Comparison of ENCODE assay signal across 13 mouse cellular contexts in the genomic region with DNA sequence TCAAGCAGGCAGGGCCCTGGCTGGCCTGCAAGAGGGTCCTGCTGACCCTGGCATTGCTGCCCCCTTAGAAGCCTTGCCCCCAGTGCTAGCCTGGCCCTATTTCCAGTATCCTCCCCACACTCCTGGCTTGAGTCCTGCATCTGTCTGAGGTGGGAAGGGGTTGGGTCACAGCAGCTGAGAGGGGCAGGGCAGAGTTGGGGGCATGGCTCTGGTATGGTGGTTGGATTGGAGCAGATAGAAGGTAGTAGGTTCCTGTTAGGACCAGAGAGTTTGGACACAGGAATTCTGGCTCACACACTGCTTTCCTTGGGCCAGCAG. TPM values are rescaled to one million over a fixed set of nuclear protein-coding genes. Genes with fewer than 3 reads are reported as not detected.
DNase-seq lines count a peak whose midpoint lies in the region; ATAC-seq and TF ChIP-seq lines count a peak whose summit lies in the region.
"Had no signal": no experiment of that assay in that cellular context is flagged by ENCODE, and none has a peak within 500 bp of the region (broad histone marks: within the 10 kb centered on the region; RNA-seq: fewer than 3 reads in every experiment).

No protein-coding gene starts in this region.

- no peaks in the 10 kb centered on the region for H3K27me3 ChIP-seq in forebrain, embryonic 12.5 days
- H3K27me3 ChIP-seq in hindbrain, embryonic 12.5 days = no peaks in the 10 kb centered on the region
- H3K27me3 ChIP-seq in midbrain, embryonic 16.5 days (ENCODE audit: control insufficient read depth, insufficient read depth, low read depth, low read length) = no peaks in the 10 kb centered on the region
- H3K27me3 ChIP-seq: stomach, embryonic 15.5 days had no signal

- no peaks in the 10 kb centered on the region for H3K36me3 ChIP-seq in forebrain, embryonic 12.5 days (replicated peaks)
- no peaks in the 10 kb centered on the region for H3K36me3 ChIP-seq in hindbrain, embryonic 12.5 days
- H3K36me3 ChIP-seq in midbrain, embryonic 16.5 days (ENCODE audit: control insufficient read depth, insufficient read depth, low read length) = no peaks in the 10 kb centered on the region
- H3K36me3 ChIP-seq: stomach, embryonic 15.5 days had no signal

- H3K9ac ChIP-seq in forebrain, embryonic 12.5 days = peak overlapping the region; percentile 42; the same call in 1 of the 2 replicates
- no peak overlapping the region for H3K9ac ChIP-seq in hindbrain, embryonic 12.5 days
- H3K9ac ChIP-seq in midbrain, embryonic 16.5 days (ENCODE audit: low read depth, low read length) = no peak overlapping the region
- H3K9ac ChIP-seq: liver, embryonic 14.5 days; stomach, embryonic 15.5 days had no signal

- no peak overlapping the region for H3K4me3 ChIP-seq in layer of hippocampus, adult 2 months
- no peak overlapping the region for H3K4me3 ChIP-seq in forebrain, embryonic 12.5 days (replicated peaks)
- no peak overlapping the region for H3K4me3 ChIP-seq in hindbrain, embryonic 12.5 days
- H3K4me3 ChIP-seq in midbrain, embryonic 16.5 days (ENCODE audit: low read depth, low read length) = no peak overlapping the region
- no peak overlapping the region for H3K4me3 ChIP-seq in left cerebral cortex, adult 2 months
- H3K4me3 ChIP-seq: stomach, embryonic 15.5 days had no signal

- no peak for DNase-seq in layer of hippocampus, adult 2 months (ENCODE audit: low spot score in 2 of 2)
- no peak for DNase-seq in layer of hippocampus, adult 9-10 months (ENCODE audit: low spot score)
- no peak for DNase-seq in testis, postnatal 10 days (ENCODE audit: low spot score)
- DNase-seq in left cerebral cortex, adult 2 months (ENCODE audit: extremely low spot score in 1 of 2, low spot score in 2 of 2) = no peak
- no peak for DNase-seq in kidney, postnatal 10 days
- DNase-seq: gastrocnemius, postnatal 36 days; kidney, adult 8-10 months had no signal

- TF ChIP-seq CTCF in layer of hippocampus, adult 2 months (conservative IDR thresholded peaks at IDR 0.05) = no peak
- TF ChIP-seq CTCF in left cerebral cortex, adult 2 months (IDR thresholded peaks at IDR 0.05) = no peak

- peak; percentile 24; the same call in 1 of the 2 replicates for ATAC-seq in forebrain, embryonic 12.5 days (ENCODE audit: low FRiP score)
- ATAC-seq in hindbrain, embryonic 12.5 days (ENCODE audit: low FRiP score) = no peak; the same call in 1 of the 2 replicates
- ATAC-seq in midbrain, embryonic 16.5 days = peak; percentile 40

- H3K4me1 ChIP-seq in forebrain, embryonic 12.5 days = peaks cover 39% of the 10 kb centered on the region
- peaks cover 28% of the 10 kb centered on the region for H3K4me1 ChIP-seq in hindbrain, embryonic 12.5 days
- H3K4me1 ChIP-seq in midbrain, embryonic 16.5 days (ENCODE audit: control insufficient read depth, insufficient read depth, low read length) = peaks cover 42% of the 10 kb centered on the region

- peak overlapping the region; percentile 94 for H3K27ac ChIP-seq in layer of hippocampus, adult 2 months
- H3K27ac ChIP-seq in forebrain, embryonic 12.5 days = peak overlapping the region; percentile 88
- H3K27ac ChIP-seq in hindbrain, embryonic 12.5 days = 0 out of 2 replicates have a peak overlapping the region, but pooled peaks have one; percentile 44
- H3K27ac ChIP-seq in midbrain, embryonic 16.5 days (ENCODE audit: low read length) = peak overlapping the region; percentile 93
- no peak overlapping the region for H3K27ac ChIP-seq in left cerebral cortex, adult 2 months
- H3K27ac ChIP-seq: liver, embryonic 14.5 days; stomach, embryonic 15.5 days had no signal

- no peak overlapping the region for H3K4me2 ChIP-seq in forebrain, embryonic 12.5 days
- no peak overlapping the region for H3K4me2 ChIP-seq in hindbrain, embryonic 12.5 days (replicated peaks)
- H3K4me2 ChIP-seq in midbrain, embryonic 16.5 days (ENCODE audit: low read length) = no peak overlapping the region
- H3K4me2 ChIP-seq: stomach, embryonic 15.5 days had no signal

- H3K9me3 ChIP-seq in forebrain, embryonic 12.5 days = no peaks in the 10 kb centered on the region
- H3K9me3 ChIP-seq in hindbrain, embryonic 12.5 days (replicated peaks) = no peaks in the 10 kb centered on the region
- H3K9me3 ChIP-seq in midbrain, embryonic 16.5 days (replicated peaks; ENCODE audit: control insufficient read depth, low read length, poor library complexity, severe bottlenecking) = no peaks in the 10 kb centered on the region
- H3K9me3 ChIP-seq: stomach, embryonic 15.5 days had no signal

- intact Hi-C loops in left cerebral cortex, adult 2 months (cut with DNase I) = no loop called here

RNA-seq across cellular contexts. Expression of a gene that starts 0.4 kb away (rescaled TPM):
- total RNA-seq in layer of hippocampus, adult 2 months (2021) = 1 to 10 TPM; 8.3 TPM
- polyA plus RNA-seq in forebrain, embryonic 12.5 days (2016; fragmentation: Nextera tagmentation; extraction: Ambion mirVana) = 3.6 and 4.2 TPM in 2 replicates
- 4.9 and 9.1 TPM in 2 replicates for polyA plus RNA-seq in hindbrain, embryonic 12.5 days (2016; fragmentation: Nextera tagmentation; extraction: Ambion mirVana)
- 7.7 and 8.9 TPM in 2 replicates for polyA plus RNA-seq in midbrain, embryonic 16.5 days (2015; fragmentation: Nextera tagmentation; extraction: Ambion mirVana)
- 10 to 100 TPM; 22.1 to 24.2 TPM for total RNA-seq in left cerebral cortex, adult 2 months (2021)

RNA-seq across cellular contexts. Expression of a gene that starts 18.1 kb away (rescaled TPM):
- total RNA-seq in layer of hippocampus, adult 2 months (2021) = not detected
- not detected in 2 replicates for polyA plus RNA-seq in forebrain, embryonic 12.5 days (2016; fragmentation: Nextera tagmentation; extraction: Ambion mirVana)
- polyA plus RNA-seq in hindbrain, embryonic 12.5 days (2016; fragmentation: Nextera tagmentation; extraction: Ambion mirVana) = not detected in 2 replicates
- polyA plus RNA-seq in midbrain, embryonic 16.5 days (2015; fragmentation: Nextera tagmentation; extraction: Ambion mirVana) = not detected in 2 replicates
- total RNA-seq in left cerebral cortex, adult 2 months (2021) = not detected
- total RNA-seq: gastrocnemius, postnatal 36 days; left cerebral cortex, adult 18-20 months had no signal
- polyA plus RNA-seq: liver, embryonic 14.5 days; stomach, embryonic 15.5 days had no signal

RNA-seq across cellular contexts. Expression of a gene that starts 20.4 kb away (rescaled TPM):
- total RNA-seq in layer of hippocampus, adult 2 months (2021) = 10 to 100 TPM; 30.3 to 34.9 TPM
- polyA plus RNA-seq in forebrain, embryonic 12.5 days (2016; fragmentation: Nextera tagmentation; extraction: Ambion mirVana) = 71.7 and 73.3 TPM in 2 replicates
- 63.2 and 63.4 TPM in 2 replicates for polyA plus RNA-seq in hindbrain, embryonic 12.5 days (2016; fragmentation: Nextera tagmentation; extraction: Ambion mirVana)
- polyA plus RNA-seq in midbrain, embryonic 16.5 days (2015; fragmentation: Nextera tagmentation; extraction: Ambion mirVana) = 44.8 and 48.7 TPM in 2 replicates
- total RNA-seq in left cerebral cortex, adult 2 months (2021) = 10 to 100 TPM; 26.7 to 30.7 TPM

RNA-seq across cellular contexts. Expression of a gene that starts 28.1 kb away (rescaled TPM):
- total RNA-seq in layer of hippocampus, adult 2 months (2021) = 1 to 10 TPM; 2.5 to 3.0 TPM
- polyA plus RNA-seq in forebrain, embryonic 12.5 days (2016; fragmentation: Nextera tagmentation; extraction: Ambion mirVana) = 1.5 and 1.8 TPM in 2 replicates
- polyA plus RNA-seq in hindbrain, embryonic 12.5 days (2016; fragmentation: Nextera tagmentation; extraction: Ambion mirVana) = 0.81 and 1.4 TPM in 2 replicates
- polyA plus RNA-seq in midbrain, embryonic 16.5 days (2015; fragmentation: Nextera tagmentation; extraction: Ambion mirVana) = 1.3 and 2.9 TPM in 2 replicates
- total RNA-seq in left cerebral cortex, adult 2 months (2021) = 10 to 100 TPM in 1 of 2 experiments, 1 to 10 TPM in 1; 6.0 to 10.9 TPM

RNA-seq across cellular contexts. Expression of a gene that starts 58.8 kb away (rescaled TPM):
- 10 to 100 TPM; 66.9 to 78.4 TPM for total RNA-seq in layer of hippocampus, adult 2 months (2021)
- 1.4 and 2.0 TPM in 2 replicates for polyA plus RNA-seq in forebrain, embryonic 12.5 days (2016; fragmentation: Nextera tagmentation; extraction: Ambion mirVana)
- polyA plus RNA-seq in hindbrain, embryonic 12.5 days (2016; fragmentation: Nextera tagmentation; extraction: Ambion mirVana) = 5.2 and 6.3 TPM in 2 replicates
- 9.5 and 14.8 TPM in 2 replicates for polyA plus RNA-seq in midbrain, embryonic 16.5 days (2015; fragmentation: Nextera tagmentation; extraction: Ambion mirVana)
- total RNA-seq in left cerebral cortex, adult 2 months (2021) = 10 to 100 TPM; 46.5 to 53.5 TPM
